Mouse (Mus musculus) liver, adult 2 months (tissue): ENCODE data around the gene Sptbn1. TPM values are rescaled to one million over a fixed set of nuclear protein-coding genes. Genes with fewer than 3 reads are reported as not detected.

ENCODE experiments used
- DNase-seq: peaks from one replicate; pipeline ENCODE4 v3.0.0-alpha.2; 2011; ENCODE audit warnings: low read depth, low spot score; ENCODE audit errors: extremely low read depth
- H3K27ac ChIP-seq: fragments of 200-500 bp; replicated peaks from 2 replicates; pipeline ENCODE4 v1.5.1; 2012; ENCODE audit warnings: low read depth, mild to moderate bottlenecking, control low read depth, inconsistent platforms, low read length; ENCODE audit not compliant: insufficient read depth
- H3K27me3 ChIP-seq: fragments of 200-500 bp; 2 replicates; pipeline ENCODE4 v1.6.1; 2012; ENCODE audit warnings: mild to moderate bottlenecking, moderate library complexity, low read length, inconsistent platforms; ENCODE audit not compliant: control insufficient read depth, insufficient read depth
- H3K36me3 ChIP-seq: fragments of 200-500 bp; 2 replicates; pipeline ENCODE4 v1.6.1; 2012; ENCODE audit warnings: low read length, inconsistent platforms; ENCODE audit not compliant: control insufficient read depth, insufficient read depth
- H3K4me1 ChIP-seq: fragments of 200-500 bp; 2 replicates; pipeline ENCODE4 v1.6.1; 2011; ENCODE audit warnings: low read length; ENCODE audit not compliant: control insufficient read depth, insufficient read depth
- H3K4me3 ChIP-seq: fragments of 200-500 bp; 2 replicates; pipeline ENCODE4 v1.5.1; 2011; ENCODE audit warnings: low read depth, mild to moderate bottlenecking, control low read depth, low read length, moderate library complexity; ENCODE audit not compliant: insufficient read depth
- H3K79me2 ChIP-seq: fragments of 200-500 bp; 2 replicates; pipeline ENCODE4 v1.6.1; 2012; ENCODE audit warnings: inconsistent platforms, mild to moderate bottlenecking, low read length, moderate library complexity; ENCODE audit not compliant: control insufficient read depth, insufficient read depth
- H3K9ac ChIP-seq: fragments of 200-500 bp; 2 replicates; pipeline ENCODE4 v1.6.1; 2012; ENCODE audit warnings: low read depth, mild to moderate bottlenecking, control low read depth, inconsistent platforms, low read length
- CTCF ChIP-seq: fragments of 200-500 bp; IDR thresholded peaks from 2 replicates; pipeline ENCODE4 v1.5.1; 2011; ENCODE audit warnings: low read depth, low read length, control low read depth
- POLR2A ChIP-seq: fragments of 200-500 bp; IDR thresholded peaks from 2 replicates; pipeline ENCODE4 v1.6.1; 2011; ENCODE audit warnings: low read length, control low read depth; ENCODE audit not compliant: insufficient read depth; ENCODE audit errors: extremely low read depth
- WGBS: fragments of 180-500 bp; shearing (Covaris S2); methylation state at CpG from one replicate; pipeline ENCODE4 v1.1.7; 2018; 5-methylcytosine and 5-hydroxymethylcytosine counted together
- polyA plus RNA-seq: library from polyadenylated mRNA; depleted of rRNA; stranded (reverse); fragments of >200 nt; gene quantifications from 2 replicates; pipeline ENCODE4 v1.2.3, GENCODE M21; 2012; rRNA removed
- total RNA-seq: library from RNA; depleted of rRNA; stranded (reverse); fragments of >200 nt; gene quantifications from 2 replicates; pipeline ENCODE4 v1.2.3, GENCODE M21; 2014; rRNA removed

The Sptbn1 gene
- 50.9 and 56.5 TPM in 2 replicates for total RNA-seq
- 11.0 and 13.0 TPM in 2 replicates for polyA plus RNA-seq

DNA sequence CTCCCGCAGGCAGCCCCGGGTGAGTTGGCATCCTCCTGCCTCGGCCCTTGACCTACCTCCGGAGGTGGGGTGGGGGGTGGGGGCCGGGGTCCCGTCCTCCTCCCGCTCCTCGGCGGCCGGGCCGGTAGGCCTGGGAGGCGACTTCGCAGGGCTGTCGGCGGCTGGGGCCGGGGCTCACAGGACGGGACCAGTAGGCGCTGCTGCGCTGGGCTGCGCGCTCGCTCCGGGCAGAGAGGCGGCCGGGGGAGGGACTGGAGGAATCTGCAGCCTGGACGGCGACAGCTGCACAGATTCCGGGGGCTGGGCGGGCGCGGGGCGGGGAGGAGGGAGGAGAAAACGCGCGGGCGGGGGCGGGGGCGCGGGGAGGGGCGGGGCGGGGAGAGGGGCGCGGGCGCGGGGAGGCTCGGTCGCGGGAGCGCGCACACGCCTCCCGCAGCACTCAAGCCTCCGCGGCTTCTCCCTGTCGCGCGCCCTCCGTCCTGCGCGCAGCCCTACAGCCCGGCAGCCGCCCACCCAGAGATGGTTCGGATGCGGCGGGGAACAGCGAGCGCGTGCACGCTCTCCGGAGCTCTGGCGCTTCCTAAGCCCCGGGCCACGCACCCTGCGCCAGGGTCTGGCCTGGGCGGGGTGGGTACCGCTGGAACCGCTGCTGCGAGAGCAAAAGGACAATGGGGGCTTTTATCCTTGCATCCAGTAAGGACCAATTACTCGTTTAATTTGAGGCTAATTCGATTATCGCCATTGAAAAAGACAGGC is at the start of gene Sptbn1:
Gene Sptbn1 (minus strand): TSS at position 284 of the 756 bp plus-strand sequence.
- Histone ChIP-seq H3K27ac (peak within 1 kb of the TSS; percentile 64), H3K79me2 (peaks cover 7% of the 10 kb centered on the region; the same call in 1 of the 2 replicates), H3K36me3 (no peaks in the 10 kb centered on the region), H3K4me3 (peak within 1 kb of the TSS; percentile 96), H3K27me3 (peaks cover 6% of the 10 kb centered on the region; the same call in 1 of the 2 replicates), H3K4me1 (no peaks in the 10 kb centered on the region), H3K9ac (peak within 1 kb of the TSS; percentile 85)
- TF ChIP-seq CTCF: no peak
- TF ChIP-seq POLR2A: peak; percentile 65
- DNase-seq: peak; percentile 53
- WGBS: under 1% methylated on average over 59 of the region's 81 CpGs

DNA sequence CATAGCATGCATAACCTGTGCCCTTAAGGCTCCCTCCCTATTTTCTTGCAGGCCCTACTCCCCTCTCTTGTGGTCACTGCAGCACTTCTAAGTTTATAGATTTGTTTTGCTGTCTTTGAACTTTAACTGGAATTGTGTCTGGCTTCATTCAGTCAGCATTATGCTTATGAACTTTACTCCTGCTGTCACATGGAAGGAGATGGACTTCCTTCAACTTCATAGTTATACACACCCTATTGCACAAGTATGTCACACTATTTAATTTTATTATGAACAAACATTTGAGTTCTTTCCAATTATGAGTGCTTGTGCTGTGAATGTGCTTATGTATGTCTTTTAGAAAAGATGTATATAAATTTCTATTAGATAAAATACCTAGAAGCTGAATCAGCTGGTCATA is 26.3 kb upstream of the Sptbn1 start:
- Histone ChIP-seq H3K79me2 (no peaks in the 10 kb centered on the region), H3K9ac (no peak overlapping the region), H3K4me3 (no peak overlapping the region), H3K36me3 (no peaks in the 10 kb centered on the region), H3K4me1 (no peaks in the 10 kb centered on the region; the same call in 1 of the 2 replicates), H3K27me3 (no peaks in the 10 kb centered on the region), H3K27ac (no peak overlapping the region)
- TF ChIP-seq CTCF (no peak), POLR2A (no peak)
- DNase-seq: no peak

DNA sequence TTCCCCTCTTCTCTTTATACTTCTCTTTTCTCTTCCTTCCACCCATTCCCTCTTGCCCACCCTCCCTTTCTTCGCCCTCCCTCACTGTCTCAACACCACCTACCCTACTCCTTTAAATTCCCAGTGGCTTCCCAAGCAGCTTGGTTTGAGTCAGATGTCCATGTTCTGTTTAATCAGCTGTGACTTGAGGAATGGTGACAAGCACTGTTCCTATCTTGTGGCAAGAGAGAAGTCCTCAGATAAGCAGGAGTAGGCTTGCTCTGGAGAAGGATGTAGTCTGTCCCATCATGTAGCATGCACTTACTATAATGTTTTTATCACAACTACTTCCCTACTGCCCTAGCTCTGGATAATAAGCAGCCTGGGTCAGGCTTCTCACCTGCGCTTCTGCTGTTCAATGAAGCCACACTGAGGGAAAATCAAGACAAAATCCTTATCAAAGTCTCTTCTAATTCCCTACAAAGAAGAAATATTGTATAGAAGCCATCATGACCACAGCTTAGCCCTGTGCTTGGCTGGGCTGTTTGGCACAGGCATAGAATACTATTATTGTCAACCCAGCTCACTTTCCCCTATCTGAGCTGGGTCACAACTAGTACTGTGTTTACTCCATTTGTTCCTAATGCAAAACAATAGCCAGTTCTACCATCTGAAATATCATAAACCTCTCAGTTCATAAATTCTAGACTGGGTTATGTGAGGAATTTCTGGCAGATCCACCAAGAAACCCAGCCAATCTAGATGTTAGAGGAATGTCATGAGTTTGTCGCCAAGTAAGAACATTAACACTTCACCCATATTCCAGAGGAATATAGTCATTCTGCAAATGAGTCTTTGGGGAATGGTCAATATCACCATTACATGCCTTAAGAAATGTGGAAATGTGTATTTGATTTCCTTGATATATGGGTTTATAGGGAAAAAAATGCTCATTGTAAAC is 24.5 kb upstream of the Sptbn1 start:
- no peak overlapping the region for H3K9ac ChIP-seq
- no peak overlapping the region for H3K4me3 ChIP-seq
- TF ChIP-seq CTCF (no peak), POLR2A (no peak)
- no peak for DNase-seq
- WGBS: 94% methylated on average over 3 of the region's 3 CpGs
- no peaks in the 10 kb centered on the region for H3K36me3 ChIP-seq
- no peaks in the 10 kb centered on the region for H3K27me3 ChIP-seq
- H3K4me1 ChIP-seq: no peaks in the 10 kb centered on the region; the same call in 1 of the 2 replicates
- no peak overlapping the region; the same call in 1 of the 2 replicates for H3K27ac ChIP-seq
- H3K79me2 ChIP-seq: no peaks in the 10 kb centered on the region

DNA sequence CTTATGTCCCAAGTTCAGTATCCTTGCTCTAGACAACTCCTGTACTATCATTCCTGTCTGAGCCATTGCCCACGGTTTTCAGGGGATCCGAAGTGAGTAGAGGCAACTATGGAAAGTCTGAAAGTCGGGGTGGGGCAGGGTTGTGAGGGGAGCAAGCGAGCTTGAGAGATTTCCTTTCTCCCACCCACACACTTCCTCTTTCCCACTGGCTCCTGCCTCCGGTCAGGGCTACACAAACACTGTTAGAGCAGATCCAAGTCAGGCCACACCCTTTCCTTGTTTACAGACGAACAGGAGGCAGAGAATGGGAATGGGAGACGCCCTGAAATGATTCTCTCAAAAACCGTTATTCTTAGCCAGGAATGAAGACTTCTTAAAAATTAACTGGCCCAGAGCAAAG is 23.2 kb upstream of the Sptbn1 start:
- Histone ChIP-seq H3K9ac (no peak overlapping the region), H3K79me2 (no peaks in the 10 kb centered on the region), H3K27ac (peak overlapping the region; percentile 30), H3K27me3 (no peaks in the 10 kb centered on the region), H3K4me1 (no peaks in the 10 kb centered on the region; the same call in 1 of the 2 replicates), H3K4me3 (no peak overlapping the region), H3K36me3 (no peaks in the 10 kb centered on the region)
- no peak for TF ChIP-seq CTCF
- no peak for TF ChIP-seq POLR2A
- DNase-seq: peak; percentile 19
- WGBS: 20% methylated on average over 8 of the region's 8 CpGs

DNA sequence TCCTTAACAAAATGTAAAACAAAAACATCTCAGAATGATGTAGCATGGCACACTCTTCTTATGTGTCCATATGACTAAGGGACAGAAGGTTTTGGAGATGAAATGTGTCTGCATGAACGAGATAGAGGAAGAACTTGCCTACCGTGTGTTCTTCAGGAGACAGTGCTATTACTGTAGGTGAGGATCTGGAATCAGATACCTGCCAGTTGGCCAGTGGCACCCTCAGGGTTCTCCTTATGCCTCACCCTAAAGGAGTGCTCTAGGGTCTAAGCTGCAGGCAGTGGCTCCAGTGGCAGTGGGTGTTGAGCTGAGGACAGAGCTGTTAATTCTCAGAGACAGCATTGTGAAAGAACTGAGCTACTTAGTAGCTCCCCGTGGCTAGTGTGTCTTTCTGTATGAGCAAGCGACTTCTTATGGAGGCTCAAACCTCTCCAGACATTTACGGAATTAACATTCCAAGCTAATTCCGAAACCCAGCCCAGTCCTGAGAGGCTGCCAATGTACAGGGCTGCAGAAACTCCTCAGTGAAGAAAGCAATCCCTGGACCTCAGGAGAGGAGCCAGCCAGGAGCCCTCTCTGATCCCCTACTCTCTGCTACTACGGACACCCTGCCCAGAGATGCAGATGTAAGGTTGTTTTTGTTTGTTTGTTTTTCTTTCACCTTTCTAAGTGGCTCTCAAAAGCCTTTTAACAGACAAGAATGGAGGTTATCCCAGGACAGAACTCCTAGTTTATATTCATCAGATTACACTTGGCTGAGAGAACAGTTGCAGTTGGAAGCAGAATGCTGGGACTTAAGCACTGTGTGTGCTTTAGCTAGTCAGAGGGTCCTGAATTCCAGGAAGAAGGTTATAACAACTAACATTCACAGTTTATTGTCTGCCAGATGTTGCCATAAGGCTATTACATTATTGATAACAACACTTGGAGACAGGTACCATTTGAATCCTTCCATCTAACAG is 21.8 kb upstream of the Sptbn1 start:
- H3K27ac ChIP-seq: no peak overlapping the region
- H3K27me3 ChIP-seq: no peaks in the 10 kb centered on the region
- no peak for DNase-seq
- H3K4me3 ChIP-seq: no peak overlapping the region
- 73% methylated on average over 7 of the region's 7 CpGs for WGBS
- H3K36me3 ChIP-seq: no peaks in the 10 kb centered on the region
- H3K4me1 ChIP-seq: no peaks in the 10 kb centered on the region; the same call in 1 of the 2 replicates
- H3K9ac ChIP-seq: no peak overlapping the region
- H3K79me2 ChIP-seq: no peaks in the 10 kb centered on the region
- TF ChIP-seq CTCF: no peak
- TF ChIP-seq POLR2A: no peak
